8 mouse cellular contexts compared by ENCODE assay signal in the genomic region with DNA sequence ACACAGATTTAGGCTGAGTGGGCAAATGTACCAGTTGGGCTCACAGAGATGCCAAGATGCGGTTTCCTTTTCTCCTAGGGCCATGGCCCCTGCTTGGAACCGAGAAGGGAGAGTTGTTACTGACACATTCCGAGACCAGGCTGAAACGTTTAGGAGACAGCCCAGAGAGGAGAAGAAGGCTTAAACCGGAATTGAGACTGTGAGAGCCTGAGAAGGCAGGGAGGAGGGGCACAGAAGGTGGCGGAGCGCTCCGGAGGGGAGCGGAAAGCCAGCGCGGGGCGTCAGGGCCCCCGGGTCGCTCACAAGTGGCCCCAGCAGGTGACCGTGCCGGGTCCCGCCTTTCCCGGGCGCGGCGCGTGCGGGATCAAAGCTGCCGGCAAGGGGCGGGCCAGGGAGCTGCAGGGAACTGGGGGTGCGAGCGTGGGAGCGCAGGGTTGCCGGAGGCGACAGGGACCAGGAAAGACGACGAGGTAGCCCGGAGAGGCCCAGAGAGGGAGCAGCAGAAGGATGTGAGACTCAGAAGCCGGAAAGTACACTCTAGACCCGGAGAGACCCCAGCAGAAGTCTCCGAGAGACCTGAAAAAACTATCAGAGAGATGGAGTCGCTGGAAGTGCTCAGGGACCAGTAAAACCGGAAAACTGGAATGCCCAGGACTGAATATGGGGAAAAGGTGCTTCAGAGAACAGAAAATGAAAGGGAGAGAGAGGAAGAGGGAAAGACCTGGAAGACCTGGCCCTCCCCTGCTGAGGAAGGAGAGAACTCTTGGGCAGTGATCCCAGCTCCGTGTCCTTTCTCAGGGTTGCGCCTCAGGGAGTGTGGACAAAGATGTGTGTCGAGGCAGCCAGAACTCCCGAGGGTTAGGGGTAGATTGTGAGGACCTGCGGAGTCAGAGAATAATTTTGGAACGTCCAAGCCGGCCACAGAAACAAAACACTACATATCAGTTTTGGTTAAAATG. TPM values are rescaled to one million over a fixed set of nuclear protein-coding genes. Genes with fewer than 3 reads are reported as not detected.
DNase-seq lines count a peak whose midpoint lies in the region; ATAC-seq and TF ChIP-seq lines count a peak whose summit lies in the region.

No protein-coding gene starts in this region.

- WGBS in liver, adult 2 months: under 1% methylated on average over 45 of the region's 45 CpGs
- WGBS in midbrain, embryonic 16.5 days: under 1% methylated on average over 44 of the region's 45 CpGs
- WGBS in stomach, embryonic 14.5 days: under 1% methylated on average over 45 of the region's 45 CpGs

- DNase-seq in kidney, adult 11 months: peak; percentile 58
- no peak for DNase-seq in kidney, adult 9 months
- DNase-seq in cerebellum, adult 9-10 months: peak; percentile 71
- peak; percentile 53 for DNase-seq in gastrocnemius, postnatal 10 days
- peak; percentile 41 for DNase-seq in liver, adult 2 months (ENCODE audit: extremely low read depth, low read depth, low spot score)

- H3K9ac ChIP-seq in liver, adult 2 months (ENCODE audit: low read depth, low read length): peak overlapping the region; percentile 63
- peak overlapping the region; percentile 66 for H3K9ac ChIP-seq in midbrain, embryonic 16.5 days (ENCODE audit: low read depth, low read length)
- peak overlapping the region; percentile 54 for H3K9ac ChIP-seq in stomach, embryonic 14.5 days (replicated peaks; ENCODE audit: low read depth, low read length)

- no peaks in the 10 kb centered on the region for H3K9me3 ChIP-seq in midbrain, embryonic 16.5 days (replicated peaks; ENCODE audit: control insufficient read depth, low read length, poor library complexity, severe bottlenecking)
- no peaks in the 10 kb centered on the region for H3K9me3 ChIP-seq in stomach, embryonic 14.5 days (ENCODE audit: control insufficient read depth, low read depth, low read length)

- no peaks in the 10 kb centered on the region for H3K27me3 ChIP-seq in liver, adult 2 months (ENCODE audit: control insufficient read depth, insufficient read depth, low read length)
- peaks cover 4% of the 10 kb centered on the region; the same call in 1 of the 2 replicates for H3K27me3 ChIP-seq in midbrain, embryonic 16.5 days (ENCODE audit: control insufficient read depth, insufficient read depth, low read depth, low read length)
- H3K27me3 ChIP-seq in stomach, embryonic 14.5 days (ENCODE audit: control insufficient read depth, insufficient read depth, low read length): no peaks in the 10 kb centered on the region

- peak; percentile 27 for ATAC-seq in inflammation-experienced regulatory T-cells, adult 6 months
- ATAC-seq in midbrain, embryonic 16.5 days: no peak
- peak; percentile 26; the same call in 1 of the 2 replicates for ATAC-seq in stomach, embryonic 14.5 days (ENCODE audit: insufficient number of reproducible peaks, insufficient read depth, low FRiP score, low read depth)

- peaks cover 14% of the 10 kb centered on the region for H3K4me1 ChIP-seq in liver, adult 2 months (ENCODE audit: control insufficient read depth, insufficient read depth, low read length)
- H3K4me1 ChIP-seq in midbrain, embryonic 16.5 days (ENCODE audit: control insufficient read depth, insufficient read depth, low read length): peaks cover 28% of the 10 kb centered on the region
- H3K4me1 ChIP-seq in stomach, embryonic 14.5 days (ENCODE audit: control insufficient read depth, insufficient read depth, low read length): peaks cover 17% of the 10 kb centered on the region

- H3K36me3 ChIP-seq in liver, adult 2 months (ENCODE audit: control insufficient read depth, insufficient read depth, low read length): no peaks in the 10 kb centered on the region
- H3K36me3 ChIP-seq in midbrain, embryonic 16.5 days (ENCODE audit: control insufficient read depth, insufficient read depth, low read length): no peaks in the 10 kb centered on the region
- no peaks in the 10 kb centered on the region for H3K36me3 ChIP-seq in stomach, embryonic 14.5 days (ENCODE audit: control insufficient read depth, insufficient read depth, low read length)

- TF ChIP-seq POLR2A in liver, adult 2 months (IDR thresholded peaks at IDR 0.05; ENCODE audit: extremely low read depth, insufficient read depth, low read length): no peak

- peak overlapping the region; percentile 95 for H3K4me2 ChIP-seq in midbrain, embryonic 16.5 days (ENCODE audit: low read length)
- H3K4me2 ChIP-seq in stomach, embryonic 14.5 days (replicated peaks; ENCODE audit: low read depth, low read length): peak overlapping the region; percentile 94

- peak overlapping the region; percentile 61 for H3K27ac ChIP-seq in liver, adult 2 months (replicated peaks; ENCODE audit: insufficient read depth, low read depth, low read length)
- H3K27ac ChIP-seq in midbrain, embryonic 16.5 days (ENCODE audit: low read length): peak overlapping the region; percentile 72
- H3K27ac ChIP-seq in stomach, embryonic 14.5 days (ENCODE audit: low read length): peak overlapping the region; percentile 62

- H3K4me3 ChIP-seq in liver, adult 2 months (ENCODE audit: insufficient read depth, low read depth, low read length): peak overlapping the region; percentile 54
- peak overlapping the region; percentile 60 for H3K4me3 ChIP-seq in midbrain, embryonic 16.5 days (ENCODE audit: low read depth, low read length)
- H3K4me3 ChIP-seq in stomach, embryonic 14.5 days (ENCODE audit: low read depth, low read length): peak overlapping the region; percentile 71

- H3K79me2 ChIP-seq in liver, adult 2 months (ENCODE audit: control insufficient read depth, insufficient read depth, low read length): no peaks in the 10 kb centered on the region

- no peak for TF ChIP-seq CTCF in liver, adult 2 months (IDR thresholded peaks at IDR 0.05; ENCODE audit: low read depth, low read length)

RNA-seq across cellular contexts. Expression of gene Hes7, which starts 2.2 kb away (rescaled TPM):
- total RNA-seq in gastrocnemius, postnatal 10 days (2021): not detected
- polyA plus RNA-seq in inflammation-experienced regulatory T-cells, adult 6 months (2017; shearing (Covaris generic)): not detected
- not detected in 2 replicates for total RNA-seq in liver, adult 2 months (2014; rRNA removed)
- polyA plus RNA-seq in liver, adult 2 months (2012; rRNA removed): 0.05 TPM in 1 of 2 replicates, not detected in the other
- 0.75 and 1.1 TPM in 2 replicates for polyA plus RNA-seq in midbrain, embryonic 16.5 days (2015; fragmentation: Nextera tagmentation; extraction: Ambion mirVana)
- polyA plus RNA-seq in stomach, embryonic 14.5 days (2014; fragmentation: Nextera tagmentation; extraction: Ambion mirVana): 0.39 and 0.54 TPM in 2 replicates

RNA-seq across cellular contexts. Expression of gene 9130213A22Rik, which starts 4.4 kb away (rescaled TPM):
- total RNA-seq in gastrocnemius, postnatal 10 days (2021): under 1 TPM; 0.27 to 0.49 TPM
- polyA plus RNA-seq in inflammation-experienced regulatory T-cells, adult 6 months (2017; shearing (Covaris generic)): under 1 TPM in 1 of 3 experiments, not detected in 2; 0.63 TPM
- 0.13 TPM in 1 of 2 replicates, not detected in the other for total RNA-seq in liver, adult 2 months (2014; rRNA removed)
- polyA plus RNA-seq in liver, adult 2 months (2012; rRNA removed): 0.05 and 0.10 TPM in 2 replicates
- polyA plus RNA-seq in midbrain, embryonic 16.5 days (2015; fragmentation: Nextera tagmentation; extraction: Ambion mirVana): 0.49 and 0.65 TPM in 2 replicates
- polyA plus RNA-seq in stomach, embryonic 14.5 days (2014; fragmentation: Nextera tagmentation; extraction: Ambion mirVana): 0.29 and 0.36 TPM in 2 replicates

RNA-seq across cellular contexts. Expression of gene Aloxe3, which starts 7.7 kb away (rescaled TPM):
- under 1 TPM in 1 of 2 experiments, not detected in 1; 0.27 TPM for total RNA-seq in gastrocnemius, postnatal 10 days (2021)
- under 1 TPM in 1 of 3 experiments, not detected in 2; 0.13 TPM for polyA plus RNA-seq in inflammation-experienced regulatory T-cells, adult 6 months (2017; shearing (Covaris generic))
- not detected in 2 replicates for total RNA-seq in liver, adult 2 months (2014; rRNA removed)
- polyA plus RNA-seq in liver, adult 2 months (2012; rRNA removed): 0.09 TPM in 1 of 2 replicates, not detected in the other
- polyA plus RNA-seq in midbrain, embryonic 16.5 days (2015; fragmentation: Nextera tagmentation; extraction: Ambion mirVana): 9.0 and 11.5 TPM in 2 replicates
- 0.29 and 0.49 TPM in 2 replicates for polyA plus RNA-seq in stomach, embryonic 14.5 days (2014; fragmentation: Nextera tagmentation; extraction: Ambion mirVana)

RNA-seq across cellular contexts. Expression of gene Per1, which starts 23.0 kb away (rescaled TPM):
- 10 to 100 TPM; 17.5 to 78.6 TPM for total RNA-seq in gastrocnemius, postnatal 10 days (2021)
- polyA plus RNA-seq in inflammation-experienced regulatory T-cells, adult 6 months (2017; shearing (Covaris generic)): 1 to 10 TPM; 5.2 to 6.2 (median 6.1) TPM
- total RNA-seq in liver, adult 2 months (2014; rRNA removed): 8.0 and 9.0 TPM in 2 replicates
- polyA plus RNA-seq in liver, adult 2 months (2012; rRNA removed): 4.6 and 6.9 TPM in 2 replicates
- polyA plus RNA-seq in midbrain, embryonic 16.5 days (2015; fragmentation: Nextera tagmentation; extraction: Ambion mirVana): 12.4 TPM in 2 replicates
- polyA plus RNA-seq in stomach, embryonic 14.5 days (2014; fragmentation: Nextera tagmentation; extraction: Ambion mirVana): 10.5 and 15.1 TPM in 2 replicates

RNA-seq across cellular contexts. Expression of gene Vamp2, which starts 29.7 kb away (rescaled TPM):
- 10 to 100 TPM; 52.4 to 55.8 TPM for total RNA-seq in gastrocnemius, postnatal 10 days (2021)
- polyA plus RNA-seq in inflammation-experienced regulatory T-cells, adult 6 months (2017; shearing (Covaris generic)): 10 to 100 TPM; 26.9 to 31.5 (median 27.3) TPM
- total RNA-seq in liver, adult 2 months (2014; rRNA removed): 5.2 and 6.4 TPM in 2 replicates
- 21.7 and 36.9 TPM in 2 replicates for polyA plus RNA-seq in liver, adult 2 months (2012; rRNA removed)
- polyA plus RNA-seq in midbrain, embryonic 16.5 days (2015; fragmentation: Nextera tagmentation; extraction: Ambion mirVana): 335 and 438 TPM in 2 replicates
- 104 and 107 TPM in 2 replicates for polyA plus RNA-seq in stomach, embryonic 14.5 days (2014; fragmentation: Nextera tagmentation; extraction: Ambion mirVana)
